Mouse (Mus musculus): ENCODE results near the gene Timm23. TPM values are rescaled to one million over a fixed set of nuclear protein-coding genes. Genes with fewer than 3 reads are reported as not detected.

Timm23 gene
- polyA plus RNA-seq, 1 experiment: 715 TPM

GRCm38 (mm10) chr14:32167326-32167725, 34.4 kb downstream of the Timm23 start:
- peak; percentile 73 for TF ChIP-seq GATA1 (IDR thresholded peaks at IDR 0.05; ENCODE audit: low read length)

- no peak for TF ChIP-seq GATA1 (IDR thresholded peaks at IDR 0.05; ENCODE audit: low read length)
Observed at GRCm38 (mm10) chr14:32166840-32167239, 34.9 kb downstream of the Timm23 start.

GRCm38 (mm10) chr14:32166062-32166441, 35.6 kb downstream of the Timm23 start:
- TF ChIP-seq GATA1 (IDR thresholded peaks at IDR 0.05; ENCODE audit: low read length): no peak

GRCm38 (mm10) chr14:32165278-32166061, 36.2 kb downstream of the Timm23 start:
- TF ChIP-seq GATA1 (IDR thresholded peaks at IDR 0.05; ENCODE audit: low read length): no peak

GRCm38 (mm10) chr14:32164173-32165051, 37.3 kb downstream of the Timm23 start:
- TF ChIP-seq GATA1 (IDR thresholded peaks at IDR 0.05; ENCODE audit: low read length): no peak

- TF ChIP-seq GATA1 (IDR thresholded peaks at IDR 0.05; ENCODE audit: low read length): no peak
Observed at GRCm38 (mm10) chr14:32163203-32163888, 38.4 kb downstream of the Timm23 start.

- no peak for TF ChIP-seq GATA1 (IDR thresholded peaks at IDR 0.05; ENCODE audit: low read length)
Observed at GRCm38 (mm10) chr14:32162231-32162630, 39.5 kb downstream of the Timm23 start.

- TF ChIP-seq GATA1 (IDR thresholded peaks at IDR 0.05; ENCODE audit: low read length): no peak
Observed at GRCm38 (mm10) chr14:32161090-32161885, 40.4 kb downstream of the Timm23 start.

- TF ChIP-seq GATA1 (IDR thresholded peaks at IDR 0.05; ENCODE audit: low read length): no peak
Observed at GRCm38 (mm10) chr14:32160563-32160962, 41.1 kb downstream of the Timm23 start.

- TF ChIP-seq GATA1 (IDR thresholded peaks at IDR 0.05; ENCODE audit: low read length): no peak
Observed at GRCm38 (mm10) chr14:32159690-32160246, 41.9 kb downstream of the Timm23 start, which contains the start of gene Ncoa4. Gene Ncoa4 (plus strand): TSS chr14:32159865.

- TF ChIP-seq GATA1 (IDR thresholded peaks at IDR 0.05; ENCODE audit: low read length): no peak
Observed at GRCm38 (mm10) chr14:32159150-32159670, 42.5 kb downstream of the Timm23 start.

GRCm38 (mm10) chr14:32154758-32155157, 46.9 kb downstream of the Timm23 start:
- TF ChIP-seq GATA1 (IDR thresholded peaks at IDR 0.05; ENCODE audit: low read length): no peak

GRCm38 (mm10) chr14:32153156-32153555, 48.5 kb downstream of the Timm23 start:
- TF ChIP-seq GATA1 (IDR thresholded peaks at IDR 0.05; ENCODE audit: low read length): no peak

GRCm38 (mm10) chr14:32152243-32152965, 49.3 kb downstream of the Timm23 start:
- TF ChIP-seq GATA1 (IDR thresholded peaks at IDR 0.05; ENCODE audit: low read length): no peak
